Mouse (Mus musculus) bone marrow, adult 2 months (tissue): ENCODE results near the gene Hoga1.

ENCODE experiments used
- CTCF ChIP-seq: fragments of 200-500 bp; IDR thresholded peaks from 2 replicates; pipeline ENCODE4 v1.5.1; 2011; ENCODE audit warnings: low read length, control low read depth; ENCODE audit not compliant: control insufficient read depth, insufficient read depth
- POLR2A ChIP-seq: fragments of 200-500 bp; IDR thresholded peaks from 2 replicates; pipeline ENCODE4 v1.6.1; 2011; ENCODE audit warnings: low read depth, mild to moderate bottlenecking, control low read depth, low read length, borderline replicate concordance; ENCODE audit not compliant: control insufficient read depth

- TF ChIP-seq CTCF (no peak), POLR2A (no peak)
Observed at GRCm38 (mm10) chr19:42118596-42118995, 73.2 kb downstream of the Hoga1 start.
